Mouse (Mus musculus): ENCODE results near the gene Pi4kb. TPM values are rescaled to one million over a fixed set of nuclear protein-coding genes. Genes with fewer than 3 reads are reported as not detected.
A peak's percentile ranks its signal among the peaks of the same experiment; 100 is the strongest.

Pi4kb gene
- polyA plus RNA-seq, 1 experiment = 16.6 TPM

GRCm38 (mm10) chr3:94984312-94984711 lies 9.8 kb downstream of the Pi4kb start:
- peaks cover 31% of the 10 kb centered on the region for H3K4me1 ChIP-seq (ENCODE audit: control insufficient read depth, insufficient read depth, insufficient read length, low read length)
- H3K27ac ChIP-seq (replicated peaks; ENCODE audit: low read depth, low read length) = peak overlapping the region; percentile 44
- no peak overlapping the region for H3K4me3 ChIP-seq (ENCODE audit: insufficient read depth, low read depth, low read length)

- Histone ChIP-seq H3K27ac (replicated peaks; ENCODE audit: low read depth, low read length) (no peak overlapping the region), H3K4me1 (ENCODE audit: control insufficient read depth, insufficient read depth, insufficient read length, low read length) (peaks cover 33% of the 10 kb centered on the region), H3K4me3 (ENCODE audit: insufficient read depth, low read depth, low read length) (no peak overlapping the region)
Measured at GRCm38 (mm10) chr3:94985513-94985912, 11.0 kb downstream of the Pi4kb start.

GRCm38 (mm10) chr3:94987578-94987977 lies 13.0 kb downstream of the Pi4kb start:
- Histone ChIP-seq H3K4me3 (ENCODE audit: insufficient read depth, low read depth, low read length) (no peak overlapping the region), H3K27ac (replicated peaks; ENCODE audit: low read depth, low read length) (peak overlapping the region; percentile 53; the same call in 1 of the 2 replicates), H3K4me1 (ENCODE audit: control insufficient read depth, insufficient read depth, insufficient read length, low read length) (peaks cover 33% of the 10 kb centered on the region)

GRCm38 (mm10) chr3:94989159-94989761 lies 14.7 kb downstream of the Pi4kb start:
- Histone ChIP-seq H3K4me1 (ENCODE audit: control insufficient read depth, insufficient read depth, insufficient read length, low read length) (peaks cover 31% of the 10 kb centered on the region), H3K27ac (replicated peaks; ENCODE audit: low read depth, low read length) (0 out of 2 replicates have a peak overlapping the region, but pooled peaks have one; percentile 18), H3K4me3 (ENCODE audit: insufficient read depth, low read depth, low read length) (no peak overlapping the region)

- H3K27ac ChIP-seq (replicated peaks; ENCODE audit: low read depth, low read length) = no peak overlapping the region
- no peak overlapping the region for H3K4me3 ChIP-seq (ENCODE audit: insufficient read depth, low read depth, low read length)
- no peaks in the 10 kb centered on the region for H3K4me1 ChIP-seq (ENCODE audit: control insufficient read depth, insufficient read depth, insufficient read length, low read length)
Measured at GRCm38 (mm10) chr3:94996946-94997345, 22.4 kb downstream of the Pi4kb start.

- Histone ChIP-seq H3K27ac (replicated peaks; ENCODE audit: low read depth, low read length) (no peak overlapping the region), H3K4me3 (ENCODE audit: insufficient read depth, low read depth, low read length) (no peak overlapping the region), H3K4me1 (ENCODE audit: control insufficient read depth, insufficient read depth, insufficient read length, low read length) (0 out of 2 replicates have a peak, but pooled peaks cover 3% of the 10 kb centered on the region)
Measured at GRCm38 (mm10) chr3:95002569-95002968, 28.0 kb downstream of the Pi4kb start.

GRCm38 (mm10) chr3:95003273-95003672 lies 28.7 kb downstream of the Pi4kb start:
- no peak overlapping the region for H3K27ac ChIP-seq (replicated peaks; ENCODE audit: low read depth, low read length)
- H3K4me3 ChIP-seq (ENCODE audit: insufficient read depth, low read depth, low read length) = no peak overlapping the region
- 0 out of 2 replicates have a peak, but pooled peaks cover 3% of the 10 kb centered on the region for H3K4me1 ChIP-seq (ENCODE audit: control insufficient read depth, insufficient read depth, insufficient read length, low read length)

GRCm38 (mm10) chr3:95005651-95006050 lies 31.1 kb downstream of the Pi4kb start:
- Histone ChIP-seq H3K27ac (replicated peaks; ENCODE audit: low read depth, low read length) (no peak overlapping the region), H3K4me1 (ENCODE audit: control insufficient read depth, insufficient read depth, insufficient read length, low read length) (0 out of 2 replicates have a peak, but pooled peaks cover 3% of the 10 kb centered on the region), H3K4me3 (ENCODE audit: insufficient read depth, low read depth, low read length) (no peak overlapping the region)

GRCm38 (mm10) chr3:95007706-95008105 lies 33.2 kb downstream of the Pi4kb start:
- no peak overlapping the region for H3K4me3 ChIP-seq (ENCODE audit: insufficient read depth, low read depth, low read length)
- H3K4me1 ChIP-seq (ENCODE audit: control insufficient read depth, insufficient read depth, insufficient read length, low read length) = 0 out of 2 replicates have a peak, but pooled peaks cover 3% of the 10 kb centered on the region
- H3K27ac ChIP-seq (replicated peaks; ENCODE audit: low read depth, low read length) = no peak overlapping the region

- H3K4me3 ChIP-seq (ENCODE audit: insufficient read depth, low read depth, low read length) = no peak overlapping the region
- no peaks in the 10 kb centered on the region for H3K4me1 ChIP-seq (ENCODE audit: control insufficient read depth, insufficient read depth, insufficient read length, low read length)
- no peak overlapping the region for H3K27ac ChIP-seq (replicated peaks; ENCODE audit: low read depth, low read length)
Measured at GRCm38 (mm10) chr3:95010396-95010795, 35.9 kb downstream of the Pi4kb start.

- Histone ChIP-seq H3K4me3 (ENCODE audit: insufficient read depth, low read depth, low read length) (no peak overlapping the region), H3K27ac (replicated peaks; ENCODE audit: low read depth, low read length) (no peak overlapping the region), H3K4me1 (ENCODE audit: control insufficient read depth, insufficient read depth, insufficient read length, low read length) (no peaks in the 10 kb centered on the region)
Measured at GRCm38 (mm10) chr3:95012982-95013381, 38.5 kb downstream of the Pi4kb start.

- Histone ChIP-seq H3K4me1 (ENCODE audit: control insufficient read depth, insufficient read depth, insufficient read length, low read length) (no peaks in the 10 kb centered on the region), H3K27ac (replicated peaks; ENCODE audit: low read depth, low read length) (no peak overlapping the region), H3K4me3 (ENCODE audit: insufficient read depth, low read depth, low read length) (peak overlapping the region; percentile 78)
Measured at GRCm38 (mm10) chr3:95013699-95014427, 39.3 kb downstream of the Pi4kb start.

GRCm38 (mm10) chr3:95014428-95015151 lies 40.1 kb downstream of the Pi4kb start:
- H3K27ac ChIP-seq (replicated peaks; ENCODE audit: low read depth, low read length) = no peak overlapping the region
- peak overlapping the region; percentile 78 for H3K4me3 ChIP-seq (ENCODE audit: insufficient read depth, low read depth, low read length)

GRCm38 (mm10) chr3:95015337-95015872 lies 40.9 kb downstream of the Pi4kb start, which contains the start of gene Zfp687:
Gene Zfp687, minus strand, starts transcription at chr3:95015448.
- Histone ChIP-seq H3K4me1 (ENCODE audit: control insufficient read depth, insufficient read depth, insufficient read length, low read length) (no peaks in the 10 kb centered on the region), H3K4me3 (ENCODE audit: insufficient read depth, low read depth, low read length) (peak within 1 kb of the TSS; percentile 78), H3K27ac (replicated peaks; ENCODE audit: low read depth, low read length) (peak within 1 kb of the TSS; percentile 72)

More at GRCm38 (mm10) chr3:95014428-95015151, 40.1 kb downstream of the Pi4kb start:
- no peaks in the 10 kb centered on the region for H3K4me1 ChIP-seq (ENCODE audit: control insufficient read depth, insufficient read depth, insufficient read length, low read length)
